Mouse (Mus musculus) embryonic fibroblast, embryonic 13.5 days (primary cell): Measurements from ENCODE around the gene Cdc37. TPM values are rescaled to one million over a fixed set of nuclear protein-coding genes. Genes with fewer than 3 reads are reported as not detected.
A peak's percentile ranks its signal among the peaks of the same experiment; 100 is the strongest.

Experiments used
- H3K27ac ChIP-seq: 2 replicates; pipeline ENCODE4 v1.5.1; 2012; ENCODE audit warnings: low read length, control low read depth, inconsistent platforms; ENCODE audit not compliant: insufficient read depth
- H3K4me1 ChIP-seq: 2 replicates; pipeline ENCODE4 v1.6.1; 2011; ENCODE audit warnings: low read length; ENCODE audit not compliant: control insufficient read depth, insufficient read depth
- H3K4me3 ChIP-seq: 2 replicates; pipeline ENCODE4 v1.5.1; 2011; ENCODE audit warnings: mild to moderate bottlenecking, control low read depth, low read length; ENCODE audit not compliant: insufficient read depth
- CTCF ChIP-seq: IDR thresholded peaks from 2 replicates; pipeline ENCODE4 v1.5.1; 2011; ENCODE audit warnings: mild to moderate bottlenecking, control low read depth, low read length, moderate library complexity, borderline replicate concordance; ENCODE audit not compliant: insufficient read depth
- POLR2A ChIP-seq: IDR thresholded peaks from 2 replicates; pipeline ENCODE4 v1.6.1; 2011; ENCODE audit warnings: low read depth, mild to moderate bottlenecking, control low read depth, low read length, moderate library complexity
- polyA plus RNA-seq: library from polyadenylated mRNA; stranded (reverse); fragments of >200 nt; gene quantifications from 2 replicates; pipeline ENCODE4 v1.2.4, GENCODE M21; 2011; ENCODE audit warnings: low read depth; ENCODE audit not compliant: missing spikeins, insufficient read length

Cdc37 gene
- polyA plus RNA-seq, 1 experiment, result 142 TPM

DNA sequence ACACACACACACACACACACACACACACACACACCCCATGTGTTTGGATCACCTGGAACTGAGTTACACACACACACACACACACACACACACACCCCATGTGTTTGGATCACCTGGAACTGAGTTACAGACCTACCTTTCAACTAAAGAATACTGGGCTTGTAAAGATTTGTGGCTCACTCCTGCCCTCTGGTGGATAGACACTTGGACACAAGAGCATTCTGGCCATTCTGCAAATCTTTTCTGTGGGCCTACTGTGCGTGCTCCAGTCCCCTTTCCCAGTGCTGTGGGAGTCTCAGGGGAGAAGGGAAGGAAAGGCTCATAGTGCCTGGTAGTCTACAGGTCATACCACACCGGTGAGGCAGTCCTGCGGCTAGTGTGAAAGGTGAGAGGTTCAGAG is 12.6 kb downstream of the Cdc37 start:
- TF ChIP-seq CTCF (no peak), POLR2A (no peak)
- H3K4me1 ChIP-seq, result peaks cover 12% of the 10 kb centered on the region
- H3K4me3 ChIP-seq, result no peak overlapping the region
- no peak overlapping the region for H3K27ac ChIP-seq

DNA sequence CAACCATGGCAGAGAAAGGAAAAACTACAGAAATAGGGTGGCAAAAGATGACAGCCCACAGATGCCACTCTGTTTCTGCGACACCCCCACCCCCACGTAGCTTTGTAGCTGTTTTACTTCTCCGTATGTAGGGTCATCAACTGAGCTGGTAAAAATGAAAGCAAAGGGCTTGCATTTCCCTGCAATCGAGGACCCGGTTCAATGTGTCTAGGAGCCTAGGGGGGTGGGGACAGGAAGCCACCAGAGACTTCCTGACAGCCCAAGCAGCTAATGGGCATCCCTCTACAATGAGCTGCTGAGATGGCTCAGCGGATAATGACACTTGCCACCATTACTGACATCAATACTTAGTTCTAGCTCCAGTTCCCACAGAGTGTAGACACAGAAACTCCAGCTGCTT is 13.4 kb downstream of the Cdc37 start:
- no peak for TF ChIP-seq CTCF
- no peak for TF ChIP-seq POLR2A
- peaks cover 12% of the 10 kb centered on the region for H3K4me1 ChIP-seq
- no peak overlapping the region for H3K4me3 ChIP-seq
- peak overlapping the region; percentile 95 for H3K27ac ChIP-seq

DNA sequence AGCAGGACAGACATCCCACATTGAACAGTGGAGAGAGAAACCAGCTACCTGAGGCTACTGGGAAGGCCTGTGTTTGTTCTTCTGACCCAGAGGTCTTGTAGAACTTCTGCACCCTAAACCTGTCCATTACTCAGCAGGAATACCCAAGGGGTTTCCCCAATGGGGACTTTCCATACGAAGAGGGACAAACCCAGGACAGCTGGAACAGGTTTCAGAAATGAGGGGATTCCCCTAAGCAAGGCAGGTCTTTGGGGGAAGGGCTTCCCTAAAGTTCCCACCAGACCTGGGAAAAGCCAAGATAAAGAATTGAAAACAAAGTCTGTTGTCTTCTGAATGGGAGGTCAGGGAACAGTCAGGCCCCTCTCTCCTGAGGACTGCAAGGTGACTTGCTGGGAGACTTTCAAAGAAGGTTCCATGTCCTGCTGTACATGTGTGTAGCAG is 13.8 kb downstream of the Cdc37 start:
- peak overlapping the region; percentile 95 for H3K27ac ChIP-seq
- TF ChIP-seq POLR2A, result no peak
- TF ChIP-seq CTCF, result no peak
- H3K4me3 ChIP-seq, result no peak overlapping the region

DNA sequence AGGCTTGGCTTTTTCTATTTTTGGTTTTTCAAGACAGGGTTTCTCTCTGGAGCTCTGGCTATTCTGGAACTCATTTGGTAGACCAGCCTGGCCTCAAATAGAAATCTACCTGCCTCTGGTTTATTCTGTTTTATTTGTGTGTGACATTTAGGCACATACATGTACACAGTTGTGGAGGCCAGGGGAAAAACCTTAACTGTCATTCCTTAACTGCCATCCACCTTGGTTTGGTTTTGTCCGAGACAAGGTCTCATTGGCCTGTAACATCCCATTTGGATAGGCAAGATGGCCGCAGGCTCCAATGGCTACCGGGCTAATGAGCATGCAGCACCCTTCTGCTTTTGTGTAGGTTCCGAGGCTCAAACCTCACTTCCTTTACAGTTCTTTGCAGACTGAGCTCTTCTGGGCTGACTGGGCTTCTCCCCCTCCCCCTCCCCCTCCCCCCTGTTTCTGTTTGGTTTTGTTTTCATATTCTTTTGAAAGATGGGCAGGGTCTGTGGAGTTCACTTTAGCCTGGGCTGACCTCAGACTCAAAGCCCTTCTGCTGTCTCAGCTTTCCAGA is 14.4 kb downstream of the Cdc37 start:
- no peak overlapping the region for H3K4me3 ChIP-seq
- TF ChIP-seq CTCF (no peak), POLR2A (no peak)
- H3K4me1 ChIP-seq, result peaks cover 12% of the 10 kb centered on the region
- H3K27ac ChIP-seq, result peak overlapping the region; percentile 95

More for the DNA sequence above, 13.8 kb downstream of the Cdc37 start:
- peaks cover 12% of the 10 kb centered on the region for H3K4me1 ChIP-seq

DNA sequence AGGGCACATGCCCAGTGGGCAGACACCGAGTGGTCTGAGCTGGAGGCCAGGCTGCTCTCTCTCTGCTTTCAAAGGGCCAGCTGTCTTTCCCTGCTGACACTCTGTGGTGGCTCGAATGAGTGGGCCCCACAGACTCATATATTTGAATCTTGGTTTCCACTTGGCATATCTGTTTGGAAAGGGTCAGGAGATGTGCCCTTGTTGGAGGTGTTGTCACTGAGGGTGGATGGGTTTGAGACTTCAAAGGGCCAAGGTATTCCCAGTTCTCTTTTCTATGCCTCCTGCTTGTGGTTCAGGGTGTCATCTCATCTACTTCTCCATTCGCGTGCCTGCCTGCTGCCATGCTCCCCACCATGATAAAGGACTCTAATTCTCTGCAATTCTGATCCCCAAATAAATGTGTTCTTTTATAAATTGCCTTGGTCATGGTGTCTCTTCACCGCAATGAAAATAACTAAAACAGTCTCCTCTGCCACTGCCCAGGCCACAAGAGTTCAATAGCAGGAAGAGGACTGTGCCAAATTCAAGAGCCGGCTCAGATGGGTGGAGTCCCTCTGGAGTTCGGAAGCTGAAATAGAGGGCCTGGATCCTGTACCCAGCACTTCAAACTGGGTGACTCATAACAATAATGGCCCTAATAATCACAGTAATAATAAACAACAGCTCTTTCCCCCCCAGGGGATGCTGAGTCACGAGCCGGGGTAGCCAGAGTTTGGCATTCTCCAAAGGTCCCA is 15.0 kb downstream of the Cdc37 start:
- Histone ChIP-seq H3K4me3 (no peak overlapping the region), H3K27ac (peak overlapping the region; percentile 95), H3K4me1 (peaks cover 12% of the 10 kb centered on the region)
- TF ChIP-seq CTCF, result no peak

DNA sequence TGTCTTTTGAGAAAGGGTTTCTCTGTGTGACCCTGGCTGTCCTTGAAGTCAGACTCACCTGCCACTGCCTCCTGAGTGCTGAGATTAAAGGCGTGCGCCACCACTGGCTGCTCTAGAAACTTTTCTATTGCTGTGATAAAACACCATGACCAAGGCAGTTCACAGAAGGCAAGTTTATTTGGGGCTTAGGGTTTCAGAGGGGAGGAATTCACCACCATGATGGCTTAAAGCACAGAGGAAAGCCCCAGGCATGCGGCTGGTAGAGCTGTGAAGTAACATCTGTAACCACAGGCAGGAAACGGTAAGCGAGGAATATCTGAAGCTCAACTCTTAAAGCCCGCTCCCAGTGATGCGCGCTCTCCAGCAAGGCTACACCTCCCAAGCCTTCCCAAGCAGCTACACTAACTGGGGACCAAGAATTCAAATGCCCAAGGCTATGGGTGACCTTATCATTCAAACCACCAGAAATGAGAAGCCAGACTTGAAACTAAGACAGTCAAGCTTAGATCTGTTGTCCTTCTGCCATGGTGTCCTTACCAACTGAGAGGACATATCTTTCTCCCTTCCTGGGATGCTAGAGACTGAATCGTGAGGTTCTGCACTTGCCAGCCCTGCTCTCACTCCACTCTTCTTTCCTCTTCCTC is 16.6 kb downstream of the Cdc37 start:
- TF ChIP-seq CTCF, result no peak
- no peak for TF ChIP-seq POLR2A
- peaks cover 12% of the 10 kb centered on the region for H3K4me1 ChIP-seq
- no peak overlapping the region for H3K27ac ChIP-seq
- H3K4me3 ChIP-seq, result no peak overlapping the region

DNA sequence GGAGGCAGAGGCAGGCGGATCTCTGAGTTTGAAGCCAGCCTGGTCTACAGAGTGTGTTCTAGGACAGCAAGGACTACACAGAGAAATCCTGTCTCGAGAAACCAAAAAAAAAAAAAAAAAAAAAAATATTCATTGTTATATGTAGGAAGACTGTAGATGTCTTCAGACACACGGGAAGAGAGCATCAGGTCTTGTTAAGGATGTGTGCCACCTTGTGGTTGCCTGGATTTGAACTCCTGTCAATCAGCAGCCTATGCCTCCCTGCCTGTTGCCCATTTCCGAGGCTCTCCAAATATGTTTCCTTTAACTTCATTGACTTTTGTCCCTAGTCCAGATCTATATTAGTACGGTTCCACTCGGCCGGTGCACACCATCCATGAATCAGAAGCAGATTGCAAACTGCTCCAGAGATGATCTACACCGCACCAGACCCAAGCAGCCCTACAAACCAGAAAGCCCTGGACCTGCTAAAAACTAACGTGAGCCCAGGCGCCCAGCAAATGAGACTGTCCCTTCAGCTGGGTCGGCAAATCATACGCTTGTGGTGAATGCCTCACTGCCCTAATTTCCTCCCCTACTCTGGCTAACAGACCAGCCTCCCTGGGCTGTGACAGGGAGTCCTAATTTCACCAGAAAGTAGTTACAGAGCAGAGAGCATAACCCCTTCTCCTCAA is 17.5 kb downstream of the Cdc37 start:
- Histone ChIP-seq H3K27ac (no peak overlapping the region), H3K4me1 (peaks cover 12% of the 10 kb centered on the region), H3K4me3 (no peak overlapping the region)
- no peak for TF ChIP-seq POLR2A
- TF ChIP-seq CTCF, result no peak

DNA sequence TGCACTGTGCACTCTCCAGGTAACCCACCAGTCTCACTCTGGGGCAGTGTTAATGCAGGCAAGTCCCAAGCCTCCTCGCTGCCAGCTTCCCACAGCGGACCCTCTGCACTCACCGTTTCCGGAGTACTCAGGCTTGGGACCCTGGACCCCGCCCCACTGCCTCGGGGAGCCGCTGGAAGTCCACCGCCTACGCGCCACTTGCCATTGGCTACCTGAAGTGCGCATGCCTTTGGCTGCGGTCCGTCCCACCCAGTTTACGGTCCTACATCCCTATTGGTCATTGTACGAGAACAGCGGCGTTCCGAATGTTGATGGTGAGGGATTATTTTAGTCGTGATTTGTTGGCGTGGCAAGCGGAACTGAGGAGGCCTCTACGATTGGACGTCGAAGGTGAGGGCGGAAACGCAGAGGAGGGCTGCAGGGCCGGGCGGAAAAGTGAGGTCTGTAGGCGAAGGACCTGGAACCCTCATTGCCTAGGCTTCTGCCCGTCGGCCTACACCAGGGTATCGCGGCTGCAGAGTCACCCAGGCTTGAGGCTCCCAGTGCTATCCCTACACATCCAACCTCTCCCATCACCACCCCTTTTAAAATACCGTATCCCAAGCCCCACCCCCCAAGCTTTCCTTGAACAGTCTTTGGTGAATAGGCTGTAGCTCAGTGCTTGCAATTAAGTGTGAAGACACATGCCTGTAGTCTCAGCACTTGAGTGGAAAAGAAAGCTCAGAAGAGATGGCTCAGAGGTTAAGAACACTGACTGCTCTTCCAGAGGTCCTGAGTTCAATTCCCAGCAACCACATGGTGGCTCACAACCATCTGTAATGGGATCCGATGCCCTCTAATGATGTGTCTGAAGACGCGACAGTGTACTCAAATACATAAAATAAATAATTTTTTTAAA is 18.5 kb downstream of the Cdc37 start, which contains the start of gene Tyk2:
Gene Tyk2, minus strand, starts transcription at position 185 of the 898 bp plus-strand sequence.
- Histone ChIP-seq H3K4me1 (peaks cover 12% of the 10 kb centered on the region), H3K4me3 (peak within 1 kb of the TSS; percentile 80), H3K27ac (no peak within 1 kb of the TSS)
- TF ChIP-seq POLR2A (peak; percentile 91), CTCF (no peak)

DNA sequence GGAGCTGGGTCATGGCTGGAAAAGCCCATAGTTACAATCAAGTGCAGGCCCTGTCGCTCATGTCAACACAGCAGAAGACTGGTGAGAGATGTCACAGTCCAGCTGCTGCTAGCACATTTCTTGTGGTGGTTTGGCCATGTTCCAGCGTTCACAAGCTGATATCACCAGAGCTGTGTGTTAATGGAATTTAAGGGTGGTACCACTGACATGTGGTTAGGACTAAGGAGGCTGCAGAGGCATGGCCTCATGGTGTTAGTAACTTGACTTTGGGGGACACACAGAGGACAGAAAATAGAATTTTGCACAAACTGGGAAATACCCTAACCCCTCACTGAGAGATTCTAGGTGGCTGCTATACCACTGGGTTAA is 23.5 kb downstream of the Cdc37 start:
- no peaks in the 10 kb centered on the region for H3K4me1 ChIP-seq
- no peak for TF ChIP-seq POLR2A
- TF ChIP-seq CTCF, result no peak
- no peak overlapping the region for H3K27ac ChIP-seq
- no peak overlapping the region for H3K4me3 ChIP-seq
